ENCODE assay signal across 21 mouse cellular contexts in the genomic region with DNA sequence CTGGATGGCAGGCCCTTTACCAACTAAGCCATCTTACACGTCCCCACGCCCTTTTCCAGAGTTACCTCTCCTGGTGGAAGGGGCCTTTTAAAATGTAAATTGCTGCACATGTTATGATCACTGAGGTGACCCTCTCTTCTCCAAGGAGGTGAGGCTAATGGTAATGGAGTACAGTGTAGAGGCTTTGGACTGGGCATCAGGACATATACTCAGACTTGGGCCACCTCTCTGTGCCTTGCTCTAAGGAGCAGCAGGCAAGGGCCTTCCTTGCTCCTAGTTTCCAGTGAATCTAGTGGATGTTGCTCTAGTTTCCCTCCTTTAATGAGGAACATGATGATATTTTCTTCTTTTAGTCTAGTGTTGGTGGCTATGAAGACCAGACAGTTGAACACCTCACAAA.
DNase-seq lines count a peak whose midpoint lies in the region; ATAC-seq and TF ChIP-seq lines count a peak whose summit lies in the region.
"Had no signal": no experiment of that assay in that cellular context is flagged by ENCODE, and none has a peak within 500 bp of the region (broad histone marks: within the 10 kb centered on the region; RNA-seq: fewer than 3 reads in every experiment).

No protein-coding gene starts in this region.

- H3K4me2 ChIP-seq in intestine, embryonic 14.5 days (ENCODE audit: low read length) = no peak overlapping the region
- no peak overlapping the region for H3K4me2 ChIP-seq in intestine, postnatal 0 days (replicated peaks; ENCODE audit: low read depth)

- WGBS in heart, embryonic 10.5 days = 93% methylated on average over 2 of the region's 2 CpGs
- 100% methylated on average over 2 of the region's 2 CpGs for WGBS in intestine, embryonic 14.5 days
- WGBS in intestine, postnatal 0 days = 95% methylated on average over 2 of the region's 2 CpGs

- H3K36me3 ChIP-seq in heart, embryonic 10.5 days = peaks cover 100% of the 10 kb centered on the region
- H3K36me3 ChIP-seq in intestine, embryonic 14.5 days (ENCODE audit: control insufficient read depth, insufficient read depth, low read length) = peaks cover 92% of the 10 kb centered on the region
- peaks cover 86% of the 10 kb centered on the region for H3K36me3 ChIP-seq in intestine, postnatal 0 days (ENCODE audit: control insufficient read depth, insufficient read depth)

- no peaks in the 10 kb centered on the region for H3K27me3 ChIP-seq in heart, embryonic 10.5 days (ENCODE audit: insufficient read depth, poor library complexity, severe bottlenecking)
- no peaks in the 10 kb centered on the region for H3K27me3 ChIP-seq in intestine, embryonic 14.5 days (replicated peaks; ENCODE audit: control insufficient read depth, insufficient read depth, low read length)
- no peaks in the 10 kb centered on the region for H3K27me3 ChIP-seq in intestine, postnatal 0 days (replicated peaks; ENCODE audit: control insufficient read depth, insufficient read depth, low read length)
- H3K27me3 ChIP-seq: CH12.LX, Patski had no signal

- no peaks in the 10 kb centered on the region for H3K9me3 ChIP-seq in heart, embryonic 10.5 days
- H3K9me3 ChIP-seq in intestine, embryonic 14.5 days (ENCODE audit: control insufficient read depth, low read length) = no peaks in the 10 kb centered on the region
- no peaks in the 10 kb centered on the region for H3K9me3 ChIP-seq in intestine, postnatal 0 days (ENCODE audit: control insufficient read depth)
- H3K9me3 ChIP-seq: G1E had no signal

- TF ChIP-seq CTCF in intestine, postnatal 0 days (IDR thresholded peaks at IDR 0.05; ENCODE audit: low read depth) = no peak

- H3K9ac ChIP-seq in intestine, embryonic 14.5 days (ENCODE audit: low read length) = no peak overlapping the region
- H3K9ac ChIP-seq in intestine, postnatal 0 days (ENCODE audit: low read depth, low read length) = no peak overlapping the region

- H3K4me3 ChIP-seq in heart, embryonic 10.5 days = no peak overlapping the region
- H3K4me3 ChIP-seq in intestine, embryonic 14.5 days (ENCODE audit: low read depth, low read length) = no peak overlapping the region
- no peak overlapping the region for H3K4me3 ChIP-seq in intestine, postnatal 0 days (ENCODE audit: low read depth, low read length)

- ATAC-seq in intestine, embryonic 14.5 days (replicated peaks; ENCODE audit: low FRiP score, low TSS enrichment, low read depth) = no peak
- no peak for ATAC-seq in intestine, postnatal 0 days
- ATAC-seq: activated CD4-positive, CD25-positive, alpha-beta regulatory T cell, adult 4 months; CD4-positive, CD25-positive, alpha-beta regulatory T cell, adult 4 months; Patski had no signal

- H3K4me1 ChIP-seq in heart, embryonic 10.5 days = no peaks in the 10 kb centered on the region
- H3K4me1 ChIP-seq in intestine, embryonic 14.5 days (replicated peaks; ENCODE audit: control insufficient read depth, insufficient read depth, low read length) = no peaks in the 10 kb centered on the region
- H3K4me1 ChIP-seq in intestine, postnatal 0 days (replicated peaks; ENCODE audit: control insufficient read depth, insufficient read depth, low read length) = no peaks in the 10 kb centered on the region

- DNase-seq in heart, adult 11 months = peak; percentile 79
- DNase-seq in heart, adult 9 months (ENCODE audit: low spot score in 2 of 2) = no peak
- peak; percentile 55 for DNase-seq in heart, embryonic 10.5 days (ENCODE audit: low spot score)
- DNase-seq in heart, adult 8-10 months (ENCODE audit: low spot score) = no peak
- peak; percentile 40 for DNase-seq in intestine, embryonic 14.5 days (ENCODE audit: low spot score)
- DNase-seq: adrenal gland, adult 2 months; adrenal gland, adult 8-10 months; adrenal gland, postnatal 10 days; adrenal gland, postnatal 14 days; adrenal gland, postnatal 25 days; adrenal gland, postnatal 36 days; B cell, adult 2 months; cerebellum, adult 11 months; cerebellum, adult 11-12 months; cerebellum, adult 18-20 months had no signal

- no peak overlapping the region for H3K27ac ChIP-seq in heart, embryonic 10.5 days
- H3K27ac ChIP-seq in intestine, embryonic 14.5 days (ENCODE audit: low read depth) = no peak overlapping the region
- no peak overlapping the region for H3K27ac ChIP-seq in intestine, postnatal 0 days (ENCODE audit: low read depth, low read length)

Comparison
In these comparisons a context has a peak if more than half of its experiments do, and no peak if none do; other contexts are left out.
1. DNase-seq: peak in heart, adult 11 months (single experiment), heart, embryonic 10.5 days (single experiment) and intestine, embryonic 14.5 days (single experiment); none in heart, adult 9 months (0 of 2) and heart, adult 8-10 months (single experiment).